Mouse (Mus musculus) G1E (cell line): ENCODE data around the gene Slc30a7.

Experiments
- CTCF ChIP-seq: IDR thresholded peaks from 2 replicates; pipeline ENCODE4 v1.5.1; 2012; ENCODE audit warnings: low read depth, low read length, inconsistent platforms, mixed read lengths
- GATA1 ChIP-seq: IDR thresholded peaks from 2 replicates; pipeline ENCODE4 v1.6.1; 2012; ENCODE audit warnings: borderline replicate concordance, low read length, inconsistent platforms, mixed read lengths

- TF ChIP-seq CTCF: no peak
- TF ChIP-seq GATA1: no peak
Measured at GRCm38 (mm10) chr3:115944376-115944775, 62.8 kb downstream of the Slc30a7 start.
